Mouse (Mus musculus) kidney, postnatal 14 days (tissue): ENCODE data around the gene Toe1.
"Not testable (repeated sequence)": the region's sequence is repeated elsewhere in the genome, so short reads cannot be mapped to it uniquely, and the experiment has no call there.

ENCODE experiments used
- DNase-seq: peaks from one replicate; pipeline ENCODE4 v3.0.0; 2022; ENCODE audit warnings: mixed read lengths

The Toe1 gene

DNA sequence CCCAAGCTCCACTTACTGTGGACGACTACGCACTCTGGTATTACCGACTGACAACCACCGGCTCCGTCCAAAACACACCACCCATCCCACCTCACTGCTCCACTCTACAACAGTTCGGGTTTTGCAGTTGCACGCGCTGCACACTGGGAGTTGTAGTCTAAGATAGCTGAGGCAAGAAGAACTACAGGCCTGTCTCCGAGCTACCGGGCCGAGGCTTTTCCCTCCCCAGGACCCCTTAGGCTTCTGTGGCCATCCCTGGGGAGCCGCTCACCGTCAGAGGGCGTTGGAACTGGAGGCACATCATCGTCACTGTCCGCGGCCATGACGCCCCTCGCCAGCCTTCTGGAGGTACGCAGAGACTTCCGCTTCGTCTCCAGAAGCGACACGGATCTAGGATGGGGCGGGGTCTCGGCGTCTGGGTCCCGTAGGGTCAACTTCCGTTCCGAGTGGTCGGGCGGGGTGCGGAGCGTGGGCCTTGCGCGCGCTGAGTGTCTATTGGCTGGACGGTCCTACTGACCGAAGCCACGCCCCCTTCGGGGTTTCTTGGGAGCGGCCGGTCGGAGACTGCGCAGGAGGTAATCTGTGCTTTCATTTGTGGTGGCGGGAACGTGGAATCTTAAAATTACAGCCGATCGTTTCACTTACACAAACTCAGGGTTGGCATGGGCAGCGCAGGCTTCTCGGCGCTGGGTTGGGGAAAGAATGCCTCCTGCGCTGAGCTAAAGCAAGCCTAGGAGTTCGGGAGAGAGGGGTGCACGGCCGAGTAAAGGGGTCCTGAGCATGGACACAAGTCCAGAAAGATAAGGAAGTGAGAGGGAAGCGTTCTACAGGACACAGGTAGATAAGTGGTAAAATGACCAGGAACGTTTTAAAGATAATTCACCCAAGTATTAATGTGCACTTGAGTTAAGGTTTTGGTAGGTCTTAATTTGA lies at the start of gene Toe1, which contains the start of gene Mutyh:
Gene Toe1, minus strand, starts transcription at position 444 of the 933 bp plus-strand sequence.
Gene Mutyh, plus strand, starts transcription at position 527 of the 933 bp plus-strand sequence.
- peak; percentile 97 for DNase-seq

DNA sequence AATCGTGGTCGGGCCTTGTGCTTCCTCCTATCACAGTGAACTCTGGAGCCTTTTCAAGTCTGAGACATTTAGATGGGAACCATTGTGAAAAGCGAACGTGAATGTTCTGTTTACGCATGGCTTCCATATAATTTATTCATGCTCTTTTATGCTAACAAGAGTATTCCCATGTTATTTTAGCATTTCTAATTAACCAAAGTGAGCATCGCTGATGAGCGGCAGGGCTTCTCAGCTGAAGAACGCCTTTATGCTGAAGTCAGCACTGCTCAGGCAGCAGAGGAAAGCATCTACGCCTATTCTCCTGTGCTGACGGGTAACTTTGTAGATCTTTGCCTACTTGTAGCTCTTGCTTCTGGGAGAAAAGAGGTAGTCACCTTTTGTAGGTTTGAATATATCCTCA lies 49.8 kb upstream of the Toe1 start:
- DNase-seq, result no peak

DNA sequence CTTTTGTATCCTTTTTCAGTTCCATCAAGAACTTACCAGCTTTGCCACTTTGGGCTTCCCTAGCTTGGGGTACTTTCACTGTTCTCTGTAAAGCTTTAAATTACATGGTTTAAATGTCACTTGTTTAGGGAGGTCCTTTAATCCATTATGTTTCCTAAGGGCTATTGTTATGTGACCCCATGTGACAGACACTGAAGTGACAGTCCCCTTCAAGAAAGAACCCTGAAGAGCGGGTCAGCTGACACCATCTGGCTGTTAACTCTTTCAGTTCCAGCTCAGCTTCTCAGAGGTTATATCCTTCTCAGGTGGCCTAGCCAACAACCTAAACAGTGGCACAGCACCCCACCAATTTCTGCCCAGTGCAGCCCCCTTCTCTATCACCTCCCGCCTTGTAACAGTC lies 46.8 kb upstream of the Toe1 start:
- no peak for DNase-seq

DNA sequence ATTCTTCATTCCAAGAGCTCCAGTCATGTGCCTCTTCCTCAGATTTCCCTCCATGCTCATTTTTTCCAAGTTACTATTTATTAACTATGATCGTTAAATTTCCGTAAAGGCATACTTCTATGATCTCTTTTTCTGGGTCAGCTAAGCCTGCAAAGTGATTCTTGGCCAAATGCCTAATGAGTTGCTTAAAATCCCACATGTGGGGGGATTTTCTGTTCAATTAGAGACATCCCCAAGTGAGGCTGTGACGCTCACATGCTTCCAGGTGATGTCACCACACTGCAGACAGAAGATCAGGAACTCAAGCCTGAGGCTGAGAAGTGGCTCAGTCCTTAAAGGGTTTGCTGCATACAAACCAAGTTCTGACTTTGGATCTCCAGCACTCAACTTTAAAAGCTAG lies 42.5 kb upstream of the Toe1 start:
- no peak for DNase-seq

GRCm38 (mm10) chr4:116844324-116844723 lies 36.9 kb upstream of the Toe1 start:
- no peak for DNase-seq

DNA sequence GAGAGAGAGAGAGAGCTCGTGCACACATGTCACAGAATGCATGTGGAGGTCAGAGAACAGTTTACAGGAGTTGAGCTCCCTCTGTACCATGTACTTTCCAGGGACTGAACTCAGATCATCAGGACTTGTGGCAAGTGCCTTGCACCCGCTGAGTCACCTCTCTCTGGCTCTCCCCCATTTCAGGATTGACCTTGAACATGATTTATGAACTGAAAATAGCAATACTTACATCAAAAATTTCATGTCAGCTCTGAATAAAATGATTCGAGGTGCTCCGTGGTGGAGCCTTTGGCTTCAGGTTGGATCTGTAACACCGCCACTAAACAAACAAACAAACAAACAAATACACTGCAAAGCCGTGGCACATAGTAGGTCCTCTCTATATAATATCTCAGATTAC lies 33.4 kb upstream of the Toe1 start:
- no peak for DNase-seq

GRCm38 (mm10) chr4:116840096-116840495 lies 32.7 kb upstream of the Toe1 start:
- DNase-seq, result not testable (repeated sequence)

DNA sequence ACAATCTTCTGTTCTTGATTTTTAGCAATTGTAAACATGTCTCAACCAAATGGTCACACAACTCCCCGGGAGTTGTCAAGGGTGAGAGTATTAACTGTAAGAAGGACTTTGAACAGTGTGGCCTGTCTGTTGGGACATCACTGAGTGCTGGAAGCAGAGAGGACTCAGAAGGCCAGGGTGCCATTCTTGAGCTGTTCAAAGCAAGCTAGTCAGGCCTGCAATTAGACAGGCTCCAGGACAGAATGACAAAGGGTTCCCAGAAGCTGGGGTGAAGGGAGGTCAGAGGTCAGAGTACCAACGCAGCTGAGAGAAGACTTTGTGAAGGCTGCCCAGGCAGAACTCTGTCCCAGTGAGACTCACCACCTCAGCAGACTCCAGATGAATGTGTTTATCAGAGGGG lies 31.6 kb upstream of the Toe1 start:
- DNase-seq, result peak; percentile 21

DNA sequence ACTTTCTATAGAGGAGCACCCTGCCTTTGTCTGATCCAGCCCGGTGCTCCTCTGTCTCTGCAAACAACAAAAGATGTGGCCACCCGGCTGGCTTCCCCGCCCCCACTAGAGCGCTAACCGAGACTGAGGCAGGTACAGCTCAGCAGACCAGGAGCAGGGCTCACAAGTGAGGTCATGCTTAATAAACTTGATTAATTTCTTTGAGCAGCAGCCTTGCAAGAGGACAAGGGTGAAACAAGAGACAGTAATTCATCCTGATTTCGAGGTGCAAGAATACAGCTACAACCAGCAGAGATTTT lies 22.6 kb upstream of the Toe1 start:
- DNase-seq, result no peak

DNA sequence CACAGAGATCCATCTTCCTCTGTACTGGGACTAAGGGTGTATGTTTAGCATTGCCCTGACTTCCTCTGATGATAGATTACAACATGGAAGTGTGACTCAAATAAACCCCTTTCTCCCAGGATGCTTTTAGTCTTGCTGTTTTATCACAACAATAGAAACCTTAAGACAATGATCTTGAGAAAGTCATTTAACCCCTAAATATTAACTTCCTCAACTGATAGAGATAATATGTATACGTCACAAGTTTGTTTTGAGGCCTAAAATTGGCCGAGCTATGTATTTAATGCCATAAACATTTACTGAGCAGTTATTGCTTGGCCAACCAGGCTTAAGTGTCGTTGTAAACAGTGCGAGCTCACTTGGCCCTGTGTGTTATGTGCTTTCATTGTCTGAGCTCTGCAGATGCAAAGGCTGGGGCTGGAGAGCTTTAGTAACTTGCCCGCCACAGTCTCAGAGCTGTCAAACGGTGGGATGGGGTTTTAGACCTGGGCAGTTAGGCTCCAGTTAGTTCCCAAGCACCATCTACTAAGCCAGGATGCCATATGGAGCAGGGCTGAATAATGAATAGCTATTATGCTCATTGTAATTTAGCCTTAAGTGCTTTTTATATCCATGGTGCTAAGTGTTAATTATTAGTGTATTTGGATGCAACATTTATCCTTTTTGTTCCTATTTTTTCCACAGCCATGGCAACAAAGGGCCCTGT lies 22.1 kb upstream of the Toe1 start:
- DNase-seq, result no peak

DNA sequence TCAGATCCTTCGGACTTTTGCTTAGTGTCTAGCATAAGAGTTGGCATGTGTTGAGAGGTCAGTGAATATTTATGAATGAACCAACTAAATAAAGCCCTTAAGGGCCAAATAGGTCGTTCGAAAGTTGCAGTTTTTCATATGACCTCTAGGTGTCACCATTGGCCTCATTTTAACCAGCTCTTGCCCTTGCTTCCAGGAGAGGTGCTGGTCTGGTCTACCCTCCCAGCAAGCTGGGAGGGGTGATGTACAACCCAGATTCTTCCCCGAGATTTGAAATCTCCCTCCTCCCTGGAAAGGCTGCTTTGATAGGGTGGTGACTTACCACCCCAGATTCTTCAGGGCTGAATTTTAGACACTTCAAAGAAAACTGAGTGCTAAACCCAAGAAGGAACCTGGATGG lies 20.4 kb upstream of the Toe1 start:
- peak; percentile 65 for DNase-seq

- DNase-seq, result peak; percentile 84
Measured at GRCm38 (mm10) chr4:116824541-116825004, 17.1 kb upstream of the Toe1 start.

DNA sequence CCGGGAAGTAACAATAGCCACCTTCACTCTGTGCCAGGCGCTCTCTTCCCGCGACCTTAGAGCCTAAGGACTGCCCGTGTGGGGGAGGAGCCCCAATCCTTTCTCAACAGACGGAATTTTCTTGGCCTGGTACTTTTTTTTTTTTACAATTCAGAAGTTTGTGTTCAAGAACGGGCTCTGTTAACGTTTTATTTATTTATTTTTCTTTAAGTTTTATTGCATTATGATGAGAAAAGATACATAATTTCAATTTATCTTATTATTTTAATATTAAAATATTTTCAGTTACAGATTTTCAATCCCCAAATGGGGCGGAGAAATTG lies 14.2 kb upstream of the Toe1 start, which contains the start of gene Hpdl:
Gene Hpdl, minus strand, starts transcription at position 14 of the 323 bp plus-strand sequence.
- no peak for DNase-seq

DNA sequence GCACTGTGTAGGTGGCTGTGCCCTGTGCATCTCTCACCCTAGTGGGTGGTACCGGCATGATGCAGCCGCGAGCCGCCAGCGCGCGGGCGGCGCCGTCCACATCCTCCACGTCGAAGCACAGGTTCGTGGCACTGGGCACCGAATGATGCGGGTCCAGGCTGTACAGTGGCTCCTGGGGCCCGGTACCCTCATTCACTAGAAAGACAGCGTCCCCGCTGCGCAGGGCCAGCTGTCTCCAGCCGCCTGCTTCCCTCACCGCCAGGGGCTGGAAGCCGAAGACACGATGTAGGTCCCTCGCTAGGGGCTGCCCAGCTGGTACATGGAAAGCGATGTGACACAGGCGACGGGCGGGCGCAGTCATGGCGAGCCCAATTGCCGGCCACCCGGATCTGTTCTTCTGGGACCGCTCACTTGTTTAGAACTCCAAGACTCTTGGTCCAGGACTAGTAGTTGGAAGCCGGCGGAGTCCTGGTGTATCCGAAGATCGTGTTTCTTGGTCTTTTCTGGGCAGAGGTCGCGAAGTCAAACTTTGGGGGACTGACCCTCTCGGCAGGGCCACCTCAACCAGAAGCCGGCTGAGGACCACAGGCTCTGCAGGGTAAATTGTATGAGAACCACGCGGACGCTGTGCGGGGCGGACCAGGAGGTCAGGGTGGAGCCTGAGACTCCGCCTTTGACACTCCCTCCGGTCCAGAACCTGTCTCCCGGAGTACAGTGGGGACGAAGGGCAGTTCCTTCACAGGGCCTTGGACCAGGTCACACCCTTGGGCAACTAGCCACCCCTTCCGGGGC lies 13.7 kb upstream of the Toe1 start:
- DNase-seq, result peak; percentile 90

GRCm38 (mm10) chr4:116819968-116820901 lies 12.8 kb upstream of the Toe1 start:
- DNase-seq, result no peak

GRCm38 (mm10) chr4:116817486-116817885 lies 10.0 kb upstream of the Toe1 start:
- DNase-seq, result no peak

GRCm38 (mm10) chr4:116815276-116815675 lies 7.8 kb upstream of the Toe1 start:
- no peak for DNase-seq

DNA sequence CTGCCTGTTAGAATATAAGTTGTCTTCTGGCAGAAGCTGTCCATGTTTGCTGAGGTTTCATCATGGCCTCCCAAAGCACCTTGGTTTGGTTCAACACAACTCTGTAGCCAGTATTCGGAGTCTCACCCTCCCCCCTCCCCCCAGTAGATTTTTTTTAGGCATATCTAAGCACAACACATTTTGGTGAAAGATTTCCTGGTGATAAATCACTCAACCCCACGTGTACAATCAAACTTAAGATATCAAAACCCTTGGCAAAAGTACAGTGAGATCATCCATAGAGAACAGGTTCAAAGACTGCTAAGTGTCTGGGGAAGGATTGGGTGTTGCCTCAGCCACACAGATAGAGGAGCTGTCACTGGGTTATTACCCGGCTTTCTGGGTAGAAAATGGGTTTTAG lies 3.6 kb upstream of the Toe1 start:
- no peak for DNase-seq

DNA sequence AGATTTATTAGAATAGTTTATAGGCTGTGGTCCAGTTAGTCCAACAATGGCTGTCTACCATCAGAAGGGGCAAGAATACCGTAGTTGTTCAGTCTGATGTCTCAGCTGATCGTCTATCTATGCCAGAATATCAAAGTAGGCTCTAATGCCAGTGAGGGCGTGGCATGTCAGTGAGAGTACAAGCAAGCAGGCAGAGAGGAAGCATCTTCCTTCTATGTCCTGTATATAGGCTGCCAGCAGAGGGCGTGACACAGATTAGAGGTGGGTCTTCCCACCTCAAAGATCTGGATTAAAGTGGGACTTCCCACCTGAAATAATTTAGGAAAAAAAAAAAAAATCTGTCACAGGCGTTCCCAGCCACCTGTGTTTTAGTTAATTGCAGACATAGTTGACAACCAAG lies 7.5 kb downstream of the Toe1 start:
- DNase-seq, result no peak

DNA sequence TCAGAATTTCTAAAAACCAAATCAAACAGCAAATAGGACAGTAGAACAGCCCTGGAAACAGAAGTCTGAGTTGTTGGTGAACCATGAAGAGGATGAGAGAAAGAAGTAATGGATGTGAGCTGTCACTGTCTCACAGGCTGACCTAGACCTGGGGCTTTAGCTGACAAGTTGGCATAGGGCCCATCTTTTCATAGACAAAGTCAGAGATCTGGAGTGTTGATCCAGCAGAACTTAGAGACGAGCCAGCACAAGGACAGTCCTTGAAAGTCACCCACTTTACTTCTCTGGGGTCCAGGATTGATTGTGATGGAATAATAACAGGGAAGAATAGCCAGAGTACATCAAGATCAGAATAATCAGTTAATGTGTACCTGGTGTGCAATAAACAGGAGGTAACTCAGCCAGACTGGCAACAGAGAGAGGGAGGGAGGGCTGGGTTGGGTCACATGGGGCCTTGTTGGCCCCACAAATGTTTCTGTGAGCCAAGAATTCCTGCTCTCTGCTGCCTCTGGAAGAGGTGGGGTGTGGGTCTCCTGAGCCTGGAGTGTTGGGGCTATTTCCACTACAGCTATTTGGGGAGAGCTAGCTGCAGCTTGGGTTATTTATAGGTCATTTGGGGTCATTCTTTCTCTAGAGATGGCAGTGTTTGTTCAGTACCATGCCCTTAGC lies 10.9 kb downstream of the Toe1 start:
- DNase-seq, result peak; percentile 67

DNA sequence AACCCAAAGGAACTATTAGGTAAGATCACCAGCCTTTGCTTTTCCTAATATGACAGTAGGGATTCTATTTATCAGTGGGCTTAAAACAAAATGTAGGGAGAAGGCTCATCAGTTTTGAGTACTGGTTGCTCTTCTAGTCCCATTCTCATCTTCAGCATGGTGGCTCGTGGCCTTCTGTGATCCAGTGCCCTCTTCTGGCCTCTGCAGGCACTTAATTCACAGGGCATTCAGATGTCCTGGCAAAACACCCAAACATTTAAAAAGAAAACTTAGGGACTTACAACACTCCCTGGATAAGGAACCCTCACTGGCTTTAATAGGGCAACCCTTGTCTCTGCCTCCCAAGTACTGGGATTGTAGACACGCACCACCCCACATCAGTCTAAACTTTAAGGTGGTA lies 13.2 kb downstream of the Toe1 start:
- no peak for DNase-seq

DNA sequence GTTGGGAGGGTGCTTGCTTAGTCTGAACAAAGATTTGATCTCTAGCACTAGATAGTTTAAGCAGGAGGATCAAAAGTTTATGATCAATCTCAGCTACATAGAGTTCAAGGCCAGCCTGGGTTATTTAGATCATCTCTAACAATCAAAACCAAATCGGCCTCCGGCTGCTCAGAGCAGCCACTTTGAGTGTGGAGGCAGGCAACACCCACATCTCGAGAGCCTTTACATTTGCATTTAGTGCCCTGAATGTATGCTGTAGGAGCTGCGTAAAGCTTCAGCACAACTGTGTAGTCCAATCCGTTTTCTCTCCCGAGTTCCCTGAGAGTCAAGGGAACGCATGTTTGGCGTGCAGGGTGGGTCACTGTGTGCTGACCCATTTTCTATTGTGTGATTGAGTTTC lies 15.0 kb downstream of the Toe1 start:
- no peak for DNase-seq
